ENCODE assay signal across 8 mouse cellular contexts in the genomic region with DNA sequence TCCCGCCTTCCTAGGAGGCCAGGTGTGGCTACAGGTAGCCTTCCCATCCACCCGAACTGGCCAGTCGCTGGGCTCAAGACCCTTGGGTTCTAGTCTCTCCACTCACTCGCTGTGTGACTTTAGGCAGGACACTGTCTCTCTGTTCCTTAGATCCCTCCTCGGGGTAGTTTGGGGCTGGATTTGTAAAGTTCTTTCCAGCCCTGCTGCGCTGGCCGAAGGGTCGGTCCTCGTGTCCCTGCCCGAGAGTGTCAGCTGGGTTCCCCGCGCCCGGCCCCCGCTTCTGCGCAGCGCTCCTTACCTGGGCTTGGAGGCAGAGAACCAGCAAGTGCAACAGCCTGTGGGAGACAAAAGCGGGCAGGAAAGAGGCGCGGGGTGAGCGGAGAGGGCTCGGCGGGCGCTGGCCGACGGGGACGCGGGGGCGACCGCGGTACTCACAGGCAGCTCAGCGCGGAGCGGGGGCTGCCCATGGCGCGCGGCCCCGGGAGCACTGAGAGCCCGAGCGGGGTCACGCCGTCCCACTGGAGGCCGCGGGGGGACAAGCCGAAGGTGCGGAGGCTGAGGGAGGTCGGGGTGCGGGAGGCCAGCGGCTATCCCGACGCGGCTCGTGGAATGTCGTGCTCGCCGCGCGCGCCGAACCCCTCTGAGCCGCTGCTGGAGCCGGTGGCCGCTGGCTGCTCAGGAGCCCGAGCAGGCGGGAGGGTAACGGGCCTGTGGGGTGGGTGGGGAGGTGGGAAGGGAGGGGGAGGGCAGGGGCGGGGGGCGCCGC. TPM values are rescaled to one million over a fixed set of nuclear protein-coding genes. Genes with fewer than 3 reads are reported as not detected.
DNase-seq lines count a peak whose midpoint lies in the region; ATAC-seq and TF ChIP-seq lines count a peak whose summit lies in the region.

A gene (minus strand): TSS at position 698 of the 766 bp plus-strand sequence.

- no peaks in the 10 kb centered on the region for H3K9me3 ChIP-seq in embryonic facial prominence, embryonic 12.5 days
- no peaks in the 10 kb centered on the region for H3K9me3 ChIP-seq in hindbrain, embryonic 12.5 days (replicated peaks)
- no peaks in the 10 kb centered on the region for H3K9me3 ChIP-seq in midbrain, embryonic 13.5 days

- H3K36me3 ChIP-seq in embryonic facial prominence, embryonic 12.5 days: no peaks in the 10 kb centered on the region
- H3K36me3 ChIP-seq in hindbrain, embryonic 12.5 days: no peaks in the 10 kb centered on the region
- no peaks in the 10 kb centered on the region for H3K36me3 ChIP-seq in midbrain, embryonic 13.5 days

- peak within 1 kb of the TSS; percentile 84 for H3K4me2 ChIP-seq in embryonic facial prominence, embryonic 12.5 days (replicated peaks)
- H3K4me2 ChIP-seq in hindbrain, embryonic 12.5 days (replicated peaks): peak within 1 kb of the TSS; percentile 56
- H3K4me2 ChIP-seq in midbrain, embryonic 13.5 days (replicated peaks): peak within 1 kb of the TSS; percentile 66

- H3K9ac ChIP-seq in embryonic facial prominence, embryonic 12.5 days: peak within 1 kb of the TSS; percentile 42
- H3K9ac ChIP-seq in hindbrain, embryonic 12.5 days: peak within 1 kb of the TSS; percentile 36
- H3K9ac ChIP-seq in midbrain, embryonic 13.5 days (replicated peaks): peak within 1 kb of the TSS; percentile 62

- TF ChIP-seq POLR2A in lung, adult 2 months (IDR thresholded peaks at IDR 0.05; ENCODE audit: borderline replicate concordance, extremely low read depth, low read depth, low read length): no peak

- H3K4me3 ChIP-seq in lung, adult 2 months (replicated peaks; ENCODE audit: extremely low read depth, low read depth, low read length): peak within 1 kb of the TSS; percentile 11
- peak within 1 kb of the TSS; percentile 46 for H3K4me3 ChIP-seq in embryonic facial prominence, embryonic 12.5 days
- H3K4me3 ChIP-seq in hindbrain, embryonic 12.5 days: peak within 1 kb of the TSS; percentile 38
- peak within 1 kb of the TSS; percentile 40 for H3K4me3 ChIP-seq in midbrain, embryonic 13.5 days (replicated peaks)

- intact Hi-C loops in left cerebral cortex, postnatal 10 days (cut with DNase I): no loop called here

- WGBS in lung, adult 2 months: under 1% methylated on average over 64 of the region's 68 CpGs
- under 1% methylated on average over 47 of the region's 68 CpGs for WGBS in embryonic facial prominence, embryonic 12.5 days
- WGBS in hindbrain, embryonic 12.5 days: 1% methylated on average over 50 of the region's 68 CpGs
- under 1% methylated on average over 56 of the region's 68 CpGs for WGBS in midbrain, embryonic 13.5 days

- TF ChIP-seq CTCF in lung, adult 2 months (IDR thresholded peaks at IDR 0.05; ENCODE audit: insufficient read depth, low read length): no peak

- ATAC-seq in embryonic facial prominence, embryonic 12.5 days (ENCODE audit: insufficient number of reproducible peaks, insufficient read depth, low FRiP score, low TSS enrichment): no peak
- ATAC-seq in hindbrain, embryonic 12.5 days (ENCODE audit: low FRiP score): no peak
- ATAC-seq in midbrain, embryonic 13.5 days: no peak

- no peak for DNase-seq in lung, adult 2 months
- no peak for DNase-seq in lung, postnatal 10 days
- no peak for DNase-seq in layer of hippocampus, postnatal 25 days (ENCODE audit: extremely low spot score in 1 of 2, low spot score in 1 of 2)
- DNase-seq in ovary, postnatal 36 days (ENCODE audit: low spot score): no peak
- DNase-seq in left cerebral cortex, postnatal 10 days (ENCODE audit: extremely low spot score in 1 of 2, low spot score in 2 of 2): no peak

- peaks cover 5% of the 10 kb centered on the region for H3K4me1 ChIP-seq in lung, adult 2 months (ENCODE audit: control insufficient read depth, insufficient read depth, low read length)
- H3K4me1 ChIP-seq in embryonic facial prominence, embryonic 12.5 days: peaks cover 36% of the 10 kb centered on the region
- peaks cover 33% of the 10 kb centered on the region for H3K4me1 ChIP-seq in hindbrain, embryonic 12.5 days
- peaks cover 41% of the 10 kb centered on the region for H3K4me1 ChIP-seq in midbrain, embryonic 13.5 days (replicated peaks)

- no peak within 1 kb of the TSS for H3K27ac ChIP-seq in embryonic facial prominence, embryonic 12.5 days
- H3K27ac ChIP-seq in hindbrain, embryonic 12.5 days: no peak within 1 kb of the TSS
- no peak within 1 kb of the TSS for H3K27ac ChIP-seq in midbrain, embryonic 13.5 days

- H3K27me3 ChIP-seq in embryonic facial prominence, embryonic 12.5 days: peaks cover 92% of the 10 kb centered on the region
- peaks cover 98% of the 10 kb centered on the region for H3K27me3 ChIP-seq in hindbrain, embryonic 12.5 days
- peaks cover 100% of the 10 kb centered on the region for H3K27me3 ChIP-seq in midbrain, embryonic 13.5 days

RNA-seq across cellular contexts. Expression of the gene that starts here (rescaled TPM):
- polyA plus RNA-seq in lung, adult 2 months (2012; rRNA removed): not detected in 2 replicates
- polyA plus RNA-seq in embryonic facial prominence, embryonic 12.5 days (2016; fragmentation: Nextera tagmentation; extraction: Ambion mirVana): 3.5 and 6.1 TPM in 2 replicates
- polyA plus RNA-seq in hindbrain, embryonic 12.5 days (2016; fragmentation: Nextera tagmentation; extraction: Ambion mirVana): 2.9 and 3.1 TPM in 2 replicates
- 2.1 and 2.8 TPM in 2 replicates for polyA plus RNA-seq in midbrain, embryonic 13.5 days (2015; fragmentation: Nextera tagmentation; extraction: Ambion mirVana)
- total RNA-seq in layer of hippocampus, postnatal 25 days (2021): not detected
- not detected for total RNA-seq in left cerebral cortex, postnatal 10 days (2021)
